Mouse (Mus musculus) kidney, postnatal 25 days (tissue): ENCODE results near the gene Ptcd1.
A peak's percentile ranks its signal among the peaks of the same experiment; 100 is the strongest.
"Not testable (repeated sequence)": the region's sequence is repeated elsewhere in the genome, so short reads cannot be mapped to it uniquely, and the experiment has no call there.

ENCODE experiments used
- DNase-seq, 2 experiments: peaks; one replicate each; pipeline ENCODE4 v3.0.0; 2021; ENCODE audit warnings: mixed read lengths in 2 of 2

Ptcd1 gene

GRCm38 (mm10) chr5:145161361-145161760 is 5.5 kb downstream of the Ptcd1 start:
- peak in 1 of 2 experiments; percentile 18 for DNase-seq

- DNase-seq, result no peak
Measured at GRCm38 (mm10) chr5:145152690-145153089, 14.2 kb downstream of the Ptcd1 start.

GRCm38 (mm10) chr5:145149294-145149693 is 17.6 kb downstream of the Ptcd1 start:
- DNase-seq, result no peak

GRCm38 (mm10) chr5:145147748-145148147 is 19.2 kb downstream of the Ptcd1 start:
- DNase-seq, result peak; percentile 51 to 78

GRCm38 (mm10) chr5:145140611-145141010 is 26.3 kb downstream of the Ptcd1 start:
- DNase-seq, result no peak

- peak; percentile 94 to 96 for DNase-seq
Measured at GRCm38 (mm10) chr5:145139571-145140519, 27.1 kb downstream of the Ptcd1 start, which contains the start of the genes Pdap1 and Bud31. TSS of gene Pdap1 (minus strand) at chr5:145140238. TSS of gene Bud31 (plus strand) at chr5:145140362.

- no peak for DNase-seq
Measured at GRCm38 (mm10) chr5:145138836-145139235, 28.1 kb downstream of the Ptcd1 start.

- DNase-seq, result peak in 1 of 2 experiments; percentile 7
Measured at GRCm38 (mm10) chr5:145133275-145133674, 33.6 kb downstream of the Ptcd1 start.

GRCm38 (mm10) chr5:145130995-145131394 is 35.9 kb downstream of the Ptcd1 start:
- no peak for DNase-seq

- no peak for DNase-seq
Measured at GRCm38 (mm10) chr5:145130191-145130590, 36.7 kb downstream of the Ptcd1 start.

- DNase-seq, result not testable (repeated sequence)
Measured at GRCm38 (mm10) chr5:145129773-145130172, 37.1 kb downstream of the Ptcd1 start.

- peak; percentile 49 to 65 for DNase-seq
Measured at GRCm38 (mm10) chr5:145129124-145129523, 37.8 kb downstream of the Ptcd1 start.

GRCm38 (mm10) chr5:145126580-145126979 is 40.3 kb downstream of the Ptcd1 start:
- DNase-seq, result no peak

GRCm38 (mm10) chr5:145123396-145123795 is 43.5 kb downstream of the Ptcd1 start:
- DNase-seq, result no peak

GRCm38 (mm10) chr5:145120921-145121320 is 46.0 kb downstream of the Ptcd1 start:
- no peak for DNase-seq

GRCm38 (mm10) chr5:145119385-145119784 is 47.5 kb downstream of the Ptcd1 start:
- no peak for DNase-seq

- no peak for DNase-seq
Measured at GRCm38 (mm10) chr5:145118461-145118860, 48.4 kb downstream of the Ptcd1 start.

GRCm38 (mm10) chr5:145118005-145118404 is 48.9 kb downstream of the Ptcd1 start:
- DNase-seq, result peak; percentile 29 to 70

- peak; percentile 66 to 78 for DNase-seq
Measured at GRCm38 (mm10) chr5:145116916-145117315, 50.0 kb downstream of the Ptcd1 start.

- DNase-seq, result peak; percentile 72 to 91
Measured at GRCm38 (mm10) chr5:145116316-145116715, 50.6 kb downstream of the Ptcd1 start.

GRCm38 (mm10) chr5:145115736-145116135 is 51.2 kb downstream of the Ptcd1 start:
- DNase-seq, result no peak

GRCm38 (mm10) chr5:145114606-145115473 is 52.1 kb downstream of the Ptcd1 start:
- DNase-seq, result peak; percentile 70 to 85

GRCm38 (mm10) chr5:145114071-145114605 is 52.8 kb downstream of the Ptcd1 start, which contains the start of gene Arpc1b:
TSS of gene Arpc1b (plus strand) at chr5:145114215.
- peak; percentile 84 to 91 for DNase-seq
